Mouse (Mus musculus) megakaryocyte, embryonic 14.5 days (primary cell): ENCODE data around the gene Slc2a12. TPM values are rescaled to one million over a fixed set of nuclear protein-coding genes. Genes with fewer than 3 reads are reported as not detected.

Experiments
- H3K27me3 ChIP-seq: replicated peaks from 2 replicates; pipeline ENCODE3; 2012; ENCODE audit warnings: inconsistent platforms
- H3K36me3 ChIP-seq: replicated peaks from 2 replicates; pipeline ENCODE3; 2012; ENCODE audit warnings: low read length, inconsistent platforms, mixed read lengths
- H3K4me1 ChIP-seq: 2 replicates; pipeline ENCODE4 v1.6.1; 2012; ENCODE audit warnings: inconsistent platforms
- H3K4me3 ChIP-seq: replicated peaks from 2 replicates; pipeline ENCODE3; 2012; ENCODE audit warnings: moderate library complexity, mild to moderate bottlenecking, inconsistent platforms
- H3K9me3 ChIP-seq: 2 replicates; pipeline ENCODE4 v1.6.1; 2012; ENCODE audit warnings: inconsistent platforms
- FLI1 ChIP-seq: IDR thresholded peaks from 2 replicates; pipeline ENCODE4 v1.6.1; 2012; ENCODE audit warnings: low read length, inconsistent platforms, mixed read lengths
- GATA1 ChIP-seq: IDR thresholded peaks from 3 replicates; pipeline ENCODE4 v1.6.1; 2012; ENCODE audit warnings: mixed read lengths, low read length, inconsistent platforms, borderline replicate concordance
- polyA plus RNA-seq: library from polyadenylated mRNA; stranded (reverse); fragments of >175 nt; gene quantifications from 2 replicates; pipeline ENCODE4 v1.2.3, GENCODE M21; 2012; ENCODE audit warnings: low replicate concordance; ENCODE audit not compliant: insufficient read depth

The Slc2a12 gene
- polyA plus RNA-seq, 1 experiment = not detected

DNA sequence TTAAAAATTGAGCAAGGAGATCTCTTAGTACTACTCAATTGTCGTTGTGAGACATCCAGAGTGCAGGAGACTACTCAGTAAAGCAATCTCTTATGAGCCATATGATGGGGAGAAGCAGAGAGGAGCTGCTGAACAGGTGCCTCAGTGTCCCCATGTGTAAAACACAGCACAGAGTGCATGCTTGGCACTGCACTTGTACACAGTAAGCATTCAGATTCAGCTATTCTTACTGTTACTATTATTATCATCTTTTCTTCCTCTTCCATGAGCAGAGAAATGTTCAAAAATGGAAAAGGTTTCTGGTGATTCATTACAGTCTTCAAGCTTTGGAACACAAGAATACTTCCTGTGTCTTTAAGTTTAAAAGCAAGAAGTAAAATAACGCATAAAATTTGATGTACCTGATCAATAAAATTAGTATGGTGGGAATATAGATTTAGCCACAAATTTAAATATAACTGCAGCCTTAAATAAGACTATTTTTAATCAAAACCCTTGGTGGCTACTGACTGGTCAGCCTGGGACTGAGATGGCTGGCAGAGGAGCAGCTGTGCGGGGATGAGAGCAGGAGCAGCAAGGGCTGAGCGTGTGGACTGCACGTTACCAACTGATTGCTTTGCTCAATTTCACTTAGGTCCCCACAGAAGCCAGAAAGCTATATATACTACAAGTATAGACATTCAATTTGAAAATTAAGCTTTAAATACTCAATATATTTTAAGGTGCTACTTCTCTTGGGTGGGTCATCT is 76.1 kb downstream of the Slc2a12 start:
- TF ChIP-seq FLI1 = no peak
- no peak for TF ChIP-seq GATA1
- H3K4me1 ChIP-seq = peaks cover 85% of the 10 kb centered on the region
- H3K4me3 ChIP-seq = peak overlapping the region; percentile 76
- H3K27me3 ChIP-seq = no peaks in the 10 kb centered on the region
- H3K36me3 ChIP-seq = peaks cover 10% of the 10 kb centered on the region
- no peaks in the 10 kb centered on the region for H3K9me3 ChIP-seq

DNA sequence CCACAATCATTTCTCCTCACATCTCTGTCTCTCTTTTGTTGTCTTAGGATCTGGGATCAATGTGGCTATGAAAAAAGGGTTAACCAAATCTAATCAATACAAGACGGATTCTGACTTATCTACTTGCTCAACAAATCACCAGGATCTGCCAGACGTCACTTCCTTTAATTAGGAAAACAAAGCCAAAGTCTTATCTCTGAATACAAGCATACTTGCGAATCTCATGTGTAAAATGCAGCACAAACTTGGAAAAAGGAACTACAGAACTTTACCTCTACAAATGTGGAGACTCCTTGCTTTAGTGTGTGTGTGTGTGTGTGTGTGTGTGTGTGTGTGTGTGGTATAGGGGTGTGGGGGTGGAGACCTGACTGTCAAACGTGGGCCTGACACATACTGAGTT is 80.4 kb downstream of the Slc2a12 start:
- peaks cover 91% of the 10 kb centered on the region for H3K4me1 ChIP-seq
- H3K9me3 ChIP-seq = no peaks in the 10 kb centered on the region
- H3K4me3 ChIP-seq = no peak overlapping the region
- H3K27me3 ChIP-seq = no peaks in the 10 kb centered on the region
- peaks cover 10% of the 10 kb centered on the region for H3K36me3 ChIP-seq
- TF ChIP-seq GATA1 = no peak
- TF ChIP-seq FLI1 = no peak

- H3K4me1 ChIP-seq = peaks cover 83% of the 10 kb centered on the region
- H3K36me3 ChIP-seq = peaks cover 10% of the 10 kb centered on the region
- H3K9me3 ChIP-seq = no peaks in the 10 kb centered on the region
- TF ChIP-seq FLI1 (no peak), GATA1 (no peak)
- no peaks in the 10 kb centered on the region for H3K27me3 ChIP-seq
- H3K4me3 ChIP-seq = no peak overlapping the region
These were observed 81.5 kb downstream of the Slc2a12 start for GRCm38 (mm10) chr10:22726295-22726694.

GRCm38 (mm10) chr10:22728257-22728656 is 83.4 kb downstream of the Slc2a12 start:
- TF ChIP-seq GATA1 (no peak), FLI1 (no peak)
- Histone ChIP-seq H3K4me1 (peaks cover 80% of the 10 kb centered on the region), H3K4me3 (no peak overlapping the region), H3K27me3 (no peaks in the 10 kb centered on the region), H3K9me3 (no peaks in the 10 kb centered on the region), H3K36me3 (peaks cover 10% of the 10 kb centered on the region)

DNA sequence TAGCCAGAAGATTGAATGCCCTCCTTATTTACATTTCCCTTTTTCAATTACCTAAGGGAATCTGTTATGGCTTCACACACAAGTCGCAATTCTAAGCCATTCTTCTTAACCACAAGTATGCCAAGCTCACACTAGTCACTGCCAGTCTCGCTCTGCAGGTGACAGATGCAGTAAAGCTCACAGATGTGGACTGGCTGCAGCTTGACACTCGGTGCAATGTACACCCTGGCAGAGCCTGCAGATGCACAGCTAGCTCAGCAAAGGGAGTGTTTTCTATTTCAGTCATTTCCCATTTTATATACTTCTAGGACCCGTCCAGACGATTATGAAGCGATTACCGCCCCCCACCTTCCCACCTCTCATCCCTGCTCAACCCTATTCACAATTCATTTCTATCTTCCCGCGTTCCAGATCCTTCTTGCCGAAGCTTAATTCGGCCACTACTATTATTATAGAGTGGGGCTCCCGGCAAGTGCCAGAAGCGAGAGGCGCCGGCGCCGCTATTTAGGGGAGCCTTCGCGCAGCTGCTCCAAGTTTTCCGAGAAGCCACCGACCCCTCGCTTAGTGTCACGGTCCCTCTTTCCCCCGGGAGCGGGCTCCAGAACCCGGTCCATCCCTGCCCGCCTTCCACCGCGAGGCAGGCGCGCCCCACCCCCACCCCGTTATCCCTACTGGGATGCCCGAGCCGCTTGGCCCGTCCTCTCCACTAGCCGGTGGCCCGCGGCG is 85.6 kb downstream of the Slc2a12 start:
- H3K9me3 ChIP-seq = no peaks in the 10 kb centered on the region
- H3K4me3 ChIP-seq = peak overlapping the region; percentile 98
- H3K4me1 ChIP-seq = peaks cover 63% of the 10 kb centered on the region
- H3K36me3 ChIP-seq = no peaks in the 10 kb centered on the region
- no peak for TF ChIP-seq FLI1
- TF ChIP-seq GATA1 = no peak
- H3K27me3 ChIP-seq = no peaks in the 10 kb centered on the region

DNA sequence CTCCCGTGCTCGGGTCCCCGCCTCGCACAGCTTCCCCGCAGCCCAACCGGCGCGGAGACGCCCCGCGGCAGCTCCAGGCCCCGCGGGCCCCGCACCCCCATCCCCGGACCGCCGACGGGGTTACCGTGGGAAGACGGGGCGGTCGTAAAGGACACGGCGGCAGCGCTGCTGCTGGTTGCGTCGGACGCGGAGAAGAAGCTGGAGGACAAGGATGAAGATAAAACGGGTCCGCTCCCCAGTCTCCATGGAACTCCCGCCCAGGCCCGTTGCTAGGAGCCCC is 86.1 kb downstream of the Slc2a12 start:
- peaks cover 62% of the 10 kb centered on the region for H3K4me1 ChIP-seq
- H3K9me3 ChIP-seq = no peaks in the 10 kb centered on the region
- peak overlapping the region; percentile 98 for H3K4me3 ChIP-seq

GRCm38 (mm10) chr10:22731272-22732093 is 86.7 kb downstream of the Slc2a12 start, which contains the start of gene Tbpl1:
TSS of gene Tbpl1 (minus strand) at chr10:22731938.
- TF ChIP-seq FLI1 (peak; percentile 65), GATA1 (no peak)
- Histone ChIP-seq H3K4me3 (peak within 1 kb of the TSS; percentile 98), H3K36me3 (no peaks in the 10 kb centered on the region), H3K9me3 (no peaks in the 10 kb centered on the region), H3K27me3 (no peaks in the 10 kb centered on the region), H3K4me1 (peaks cover 56% of the 10 kb centered on the region)

More for the DNA sequence above, 86.1 kb downstream of the Slc2a12 start:
- H3K27me3 ChIP-seq = no peaks in the 10 kb centered on the region
- no peaks in the 10 kb centered on the region for H3K36me3 ChIP-seq
- no peak for TF ChIP-seq FLI1

DNA sequence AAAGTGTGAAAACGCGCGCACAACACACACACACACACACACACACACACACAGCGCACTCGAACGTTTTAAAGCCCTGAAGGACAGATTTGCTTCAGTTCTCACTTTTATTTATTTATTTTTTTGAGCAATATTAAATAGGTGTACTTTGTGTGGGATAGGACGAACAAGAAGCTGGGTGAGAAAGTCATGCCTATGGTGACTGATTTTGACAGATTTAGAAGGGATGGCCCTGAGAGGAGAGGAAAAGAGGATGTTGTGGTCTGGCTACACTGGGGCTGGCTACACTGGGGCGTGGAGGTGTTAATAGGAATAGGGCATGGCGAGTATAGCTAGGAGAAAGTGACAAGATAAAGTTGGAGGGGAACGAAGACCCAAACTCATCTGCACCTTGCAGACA is 87.4 kb downstream of the Slc2a12 start:
- Histone ChIP-seq H3K4me1 (peaks cover 49% of the 10 kb centered on the region), H3K27me3 (no peaks in the 10 kb centered on the region), H3K9me3 (no peaks in the 10 kb centered on the region), H3K4me3 (peak overlapping the region; percentile 98), H3K36me3 (no peaks in the 10 kb centered on the region)
- no peak for TF ChIP-seq FLI1

DNA sequence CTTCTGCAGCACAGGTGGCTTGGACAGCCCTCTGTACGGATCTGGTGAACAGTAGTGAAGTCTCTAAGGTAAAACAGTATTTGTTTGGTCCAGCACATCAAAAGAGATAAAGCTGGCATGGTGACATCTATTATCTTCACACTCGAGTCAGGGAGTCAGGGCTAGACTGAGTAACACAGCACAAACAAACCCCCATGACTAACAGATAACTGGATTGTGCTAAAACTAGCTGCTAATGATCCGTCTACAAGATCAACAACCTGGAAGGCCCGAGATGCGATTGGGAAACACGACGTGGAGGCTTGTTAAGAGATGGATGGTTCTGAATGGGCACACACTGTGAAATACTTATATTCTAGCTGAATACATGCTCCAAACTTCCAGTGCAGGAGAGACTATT is 101.1 kb downstream of the Slc2a12 start:
- Histone ChIP-seq H3K27me3 (peaks cover 6% of the 10 kb centered on the region), H3K4me1 (peaks cover 14% of the 10 kb centered on the region), H3K36me3 (no peaks in the 10 kb centered on the region), H3K9me3 (no peaks in the 10 kb centered on the region), H3K4me3 (no peak overlapping the region)
- TF ChIP-seq GATA1 = no peak
- TF ChIP-seq FLI1 = no peak
